In genomic region chr11:82602818-82603217, GRCm38 (mm10) we compare ENCODE assay signal across 10 mouse cellular contexts.
DNase-seq lines count a peak whose midpoint lies in the region; ATAC-seq and TF ChIP-seq lines count a peak whose summit lies in the region.
"Had no signal": no experiment of that assay in that cellular context is flagged by ENCODE, and none has a peak within 500 bp of the region (broad histone marks: within the 10 kb centered on the region; RNA-seq: fewer than 3 reads in every experiment).

No protein-coding gene starts in this region.

- no peak for TF ChIP-seq CTCF in cerebellum, adult 2 months (IDR thresholded peaks at IDR 0.05; ENCODE audit: borderline replicate concordance, insufficient read depth, low read depth, low read length)
- TF ChIP-seq CTCF in kidney, adult 2 months (conservative IDR thresholded peaks at IDR 0.05; ENCODE audit: insufficient read depth, insufficient read length, low read depth, low read length) = no peak

- H3K9ac ChIP-seq in midbrain, embryonic 12.5 days (replicated peaks) = no peak overlapping the region
- H3K9ac ChIP-seq: lung, embryonic 15.5 days had no signal

- no peaks in the 10 kb centered on the region for H3K27me3 ChIP-seq in cerebellum, adult 2 months (ENCODE audit: control insufficient read depth, insufficient read depth, low read length)
- no peaks in the 10 kb centered on the region for H3K27me3 ChIP-seq in kidney, adult 2 months (replicated peaks; ENCODE audit: control insufficient read depth, insufficient read depth, low read length)
- H3K27me3 ChIP-seq in midbrain, embryonic 12.5 days = peaks cover 30% of the 10 kb centered on the region

- no peak for TF ChIP-seq POLR2A in cerebellum, adult 2 months (IDR thresholded peaks at IDR 0.05; ENCODE audit: borderline replicate concordance, insufficient read depth, low read length)
- no peak for TF ChIP-seq POLR2A in kidney, adult 2 months (IDR thresholded peaks at IDR 0.05; ENCODE audit: low read depth, low read length)

- no peak overlapping the region for H3K4me3 ChIP-seq in cerebellum, adult 2 months (replicated peaks; ENCODE audit: insufficient read depth, low read depth, low read length)
- no peak overlapping the region for H3K4me3 ChIP-seq in kidney, adult 2 months (ENCODE audit: insufficient read depth, low read depth, low read length)
- H3K4me3 ChIP-seq in midbrain, embryonic 12.5 days = no peak overlapping the region
- H3K4me3 ChIP-seq: lung, embryonic 15.5 days had no signal

- WGBS in cerebellum, adult 2 months = 26% methylated on average over 11 of the region's 11 CpGs
- WGBS in kidney, adult 2 months = 40% methylated on average over 11 of the region's 11 CpGs
- WGBS in midbrain, embryonic 12.5 days = 9% methylated on average over 11 of the region's 11 CpGs

- H3K9me3 ChIP-seq in midbrain, embryonic 12.5 days = no peaks in the 10 kb centered on the region
- H3K9me3 ChIP-seq: lung, embryonic 15.5 days had no signal

- DNase-seq in cerebellum, postnatal 25 days = peak; percentile 34 to 54
- no peak for DNase-seq in cerebellum, adult 2 months
- DNase-seq in kidney, adult 2 months = peak; percentile 14
- no peak for DNase-seq in kidney, adult 11 months
- peak; percentile 64 for DNase-seq in brain, adult 2 months (ENCODE audit: low read depth, low spot score)
- DNase-seq in layer of hippocampus, postnatal 25 days (ENCODE audit: extremely low spot score in 1 of 2, low spot score in 1 of 2) = no peak
- no peak for DNase-seq in left cerebral cortex, adult 8-10 months (ENCODE audit: low spot score in 2 of 2)
- DNase-seq: cerebellum, adult 8-10 months had no signal

- H3K4me1 ChIP-seq in cerebellum, adult 2 months (ENCODE audit: control insufficient read depth, insufficient read depth, low read length) = peaks cover 5% of the 10 kb centered on the region
- no peaks in the 10 kb centered on the region for H3K4me1 ChIP-seq in kidney, adult 2 months (ENCODE audit: control insufficient read depth, insufficient read depth, low read length)
- H3K4me1 ChIP-seq in midbrain, embryonic 12.5 days = peaks cover 15% of the 10 kb centered on the region; the same call in 1 of the 2 replicates
- H3K4me1 ChIP-seq: lung, embryonic 15.5 days had no signal

- no peaks in the 10 kb centered on the region for H3K36me3 ChIP-seq in kidney, adult 2 months (ENCODE audit: control insufficient read depth, insufficient read depth, low read length)
- no peaks in the 10 kb centered on the region for H3K36me3 ChIP-seq in midbrain, embryonic 12.5 days
- H3K36me3 ChIP-seq: lung, embryonic 15.5 days had no signal

- no peak overlapping the region for H3K27ac ChIP-seq in cerebellum, adult 2 months (ENCODE audit: insufficient read depth, low read length)
- H3K27ac ChIP-seq in kidney, adult 2 months (ENCODE audit: insufficient read depth, low read depth, low read length) = no peak overlapping the region
- peak overlapping the region; percentile 35; the same call in 1 of the 2 replicates for H3K27ac ChIP-seq in midbrain, embryonic 12.5 days (replicated peaks)
- H3K27ac ChIP-seq: lung, embryonic 15.5 days had no signal

- ATAC-seq in midbrain, embryonic 12.5 days (ENCODE audit: low FRiP score, low read depth) = no peak

- no peak overlapping the region for H3K4me2 ChIP-seq in midbrain, embryonic 12.5 days (replicated peaks)
- H3K4me2 ChIP-seq: lung, embryonic 15.5 days had no signal

Comparison
In these comparisons a context has a peak if more than half of its experiments do, and no peak if none do; other contexts are left out.
1. DNase-seq: peak in cerebellum, postnatal 25 days (2 of 2), kidney, adult 2 months (single experiment) and brain, adult 2 months (single experiment); none in cerebellum, adult 2 months (0 of 2), kidney, adult 11 months (single experiment), layer of hippocampus, postnatal 25 days (0 of 2) and left cerebral cortex, adult 8-10 months (0 of 2).